Mouse (Mus musculus) MEL (cell line): ENCODE measurements around the gene Fndc10.

Experiments used
- CHD2 ChIP-seq: IDR thresholded peaks from 2 replicates; pipeline ENCODE4 v1.6.1; 2011; ENCODE audit warnings: low read length, improper control_type of control experiment
- CTCF ChIP-seq, 3 experiments: IDR thresholded peaks in 2 of 3; conservative IDR thresholded peaks in 1 of 3; 2 replicates each; pipeline ENCODE4 v1.5.1; 2011 to 2012; ENCODE audit warnings: low read length in 3 of 3, low read depth in 2 of 3, mild to moderate bottlenecking in 2 of 3, improper control_type of control experiment in 1 of 3, inconsistent platforms in 1 of 3, mixed read lengths in 1 of 3, moderate library complexity in 1 of 3; ENCODE audit not compliant: control insufficient read depth in 1 of 3, insufficient read depth in 1 of 3, poor library complexity in 1 of 3, severe bottlenecking in 1 of 3
- E2F4 ChIP-seq: IDR thresholded peaks from 2 replicates; pipeline ENCODE4 v1.6.1; 2011; ENCODE audit warnings: low read depth, low read length, improper control_type of control experiment, borderline replicate concordance
- EP300 ChIP-seq, 2 experiments: IDR thresholded peaks; 2 replicates each; pipeline ENCODE4 v1.6.1; 2011; ENCODE audit warnings: improper control_type of control experiment in 2 of 2, low read length in 2 of 2, low read depth in 1 of 2, mild to moderate bottlenecking in 1 of 2
- HCFC1 ChIP-seq: IDR thresholded peaks from 2 replicates; pipeline ENCODE4 v1.6.1; 2012; ENCODE audit warnings: low read depth, mild to moderate bottlenecking, inconsistent platforms, low read length, improper control_type of control experiment, moderate library complexity
- JUND ChIP-seq: IDR thresholded peaks from 2 replicates; pipeline ENCODE4 v1.6.1; 2011; ENCODE audit warnings: low read depth, mild to moderate bottlenecking, improper control_type of control experiment, low read length
- MAX ChIP-seq: IDR thresholded peaks from 2 replicates; pipeline ENCODE4 v1.6.1; 2011; ENCODE audit warnings: low read length, improper control_type of control experiment
- POLR2A ChIP-seq, 2 experiments: IDR thresholded peaks; 2 replicates each; pipeline ENCODE4 v1.6.1; 2011 to 2012; ENCODE audit warnings: low read length in 2 of 2, mild to moderate bottlenecking in 2 of 2, control low read depth in 1 of 2, improper control_type of control experiment in 1 of 2, low read depth in 1 of 2, moderate library complexity in 1 of 2; ENCODE audit not compliant: control insufficient read depth in 1 of 2, insufficient read depth in 1 of 2, poor library complexity in 1 of 2
- SIN3A ChIP-seq: IDR thresholded peaks from 2 replicates; pipeline ENCODE4 v1.6.1; 2012; ENCODE audit warnings: low read length, improper control_type of control experiment, inconsistent platforms
- TBP ChIP-seq: IDR thresholded peaks from 2 replicates; pipeline ENCODE4 v1.8.0; 2011; ENCODE audit warnings: low read depth, low read length, improper control_type of control experiment
- USF1 ChIP-seq: IDR thresholded peaks from 2 replicates; pipeline ENCODE4 v1.6.1; 2014; ENCODE audit warnings: low read depth, mild to moderate bottlenecking, inconsistent platforms, low read length, improper control_type of control experiment, moderate library complexity
- ZC3H11A ChIP-seq: IDR thresholded peaks from 2 replicates; pipeline ENCODE4 v1.6.1; 2012; ENCODE audit warnings: low read depth, mild to moderate bottlenecking, inconsistent platforms, low read length, improper control_type of control experiment

DNA sequence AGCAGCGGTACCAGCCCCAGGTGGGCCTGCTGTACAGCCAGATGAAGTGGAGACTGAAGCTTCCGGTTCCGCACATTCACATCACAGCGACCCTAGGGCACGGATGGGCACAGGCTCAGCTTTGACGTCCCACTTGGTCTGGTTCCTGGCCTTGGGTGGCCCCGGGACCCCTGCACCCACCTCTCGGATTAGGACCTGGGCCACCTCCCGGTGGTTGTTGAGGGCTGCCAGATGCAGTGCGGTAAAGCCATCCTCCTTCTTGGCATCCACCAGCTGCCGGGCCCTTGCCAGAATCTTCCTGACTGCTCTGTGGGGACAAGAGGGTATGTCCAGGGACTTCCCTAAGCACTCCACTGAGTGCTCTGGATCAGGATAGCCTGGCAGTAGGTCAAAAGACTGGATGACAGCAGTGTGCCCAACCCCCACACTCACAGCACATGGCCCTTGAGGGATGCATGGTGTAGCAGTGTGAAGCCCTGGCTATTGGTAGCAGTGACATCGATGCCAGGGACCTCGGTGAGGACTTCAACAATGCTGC is 37.9 kb upstream of the Fndc10 start:
- no peak for TF ChIP-seq POLR2A (IDR thresholded peaks at IDR 0.05; ENCODE audit: control insufficient read depth in 1 of 2, insufficient read depth in 1 of 2, low read depth in 1 of 2, low read length in 2 of 2, poor library complexity in 1 of 2)
- TF ChIP-seq CHD2, result no peak
- no peak for TF ChIP-seq TBP
- no peak for TF ChIP-seq CTCF (IDR thresholded peaks at IDR 0.05 in 2 of 3, conservative IDR thresholded peaks at IDR 0.05 in 1 of 3; ENCODE audit: control insufficient read depth in 1 of 3, insufficient read depth in 1 of 3, low read depth in 2 of 3, low read length in 3 of 3, poor library complexity in 1 of 3, severe bottlenecking in 1 of 3)
- TF ChIP-seq E2F4, result no peak
- TF ChIP-seq USF1, result no peak
- no peak for TF ChIP-seq JUND
- TF ChIP-seq MAX, result no peak
- TF ChIP-seq EP300 (IDR thresholded peaks at IDR 0.05; ENCODE audit: low read depth in 1 of 2, low read length in 2 of 2), result no peak
- TF ChIP-seq HCFC1, result no peak
- no peak for TF ChIP-seq ZC3H11A
- TF ChIP-seq SIN3A, result no peak
